Mouse (Mus musculus) heart, postnatal 0 days (tissue): ENCODE results near the gene Gtf2f2. TPM values are rescaled to one million over a fixed set of nuclear protein-coding genes. Genes with fewer than 3 reads are reported as not detected.

Source experiments
- ATAC-seq: fragments of 200-750 bp; cut with Nextera tagmentation; 2 replicates; pipeline ENCODE4 v1.8.0; 2017; ENCODE audit warnings: low read depth, moderate number of reproducible peaks, moderate library complexity; ENCODE audit not compliant: insufficient read depth
- DNase-seq: peaks from one replicate; pipeline ENCODE4 v3.0.0-alpha.2; 2016; ENCODE audit warnings: low spot score
- H3K27ac ChIP-seq: fragments of 300-500 bp; sonication (generic); 2 replicates; pipeline ENCODE4 v1.5.1; 2014; ENCODE audit warnings: low read depth, mild to moderate bottlenecking
- H3K27me3 ChIP-seq: fragments of 300-500 bp; sonication (generic); 2 replicates; pipeline ENCODE4 v1.6.1; 2014; ENCODE audit warnings: low read length, mixed read lengths; ENCODE audit not compliant: control insufficient read depth, insufficient read depth
- H3K36me3 ChIP-seq: fragments of 300-500 bp; sonication (generic); replicated peaks from 2 replicates; pipeline ENCODE4 v1.6.1; 2014; ENCODE audit warnings: low read length, mixed read lengths; ENCODE audit not compliant: control insufficient read depth, insufficient read depth
- H3K4me1 ChIP-seq: fragments of 300-500 bp; sonication (generic); 2 replicates; pipeline ENCODE4 v1.6.1; 2014; ENCODE audit warnings: antibody characterized with exemption; ENCODE audit not compliant: control insufficient read depth, insufficient read depth
- H3K4me2 ChIP-seq: fragments of 300-500 bp; sonication (generic); 2 replicates; pipeline ENCODE4 v1.6.1; 2014; ENCODE audit warnings: low read depth, mild to moderate bottlenecking, low read length, moderate library complexity
- H3K4me3 ChIP-seq: fragments of 300-500 bp; sonication (generic); 2 replicates; pipeline ENCODE4 v1.5.1; 2014; ENCODE audit warnings: low read depth, low read length
- H3K9ac ChIP-seq: fragments of 300-500 bp; sonication (generic); replicated peaks from 2 replicates; pipeline ENCODE4 v1.6.1; 2014; ENCODE audit warnings: low read depth, low read length, mixed read lengths
- H3K9me3 ChIP-seq: fragments of 300-500 bp; sonication (generic); replicated peaks from 2 replicates; pipeline ENCODE4 v1.6.1; 2016; ENCODE audit warnings: low read length; ENCODE audit not compliant: control insufficient read depth
- CTCF ChIP-seq: IDR thresholded peaks from 2 replicates; pipeline ENCODE4 v1.5.1; 2016; ENCODE audit warnings: antibody characterized with exemption, control low read depth, low read depth
- EP300 ChIP-seq: IDR thresholded peaks from 2 replicates; pipeline ENCODE4 v1.6.1; 2016; ENCODE audit warnings: antibody characterized with exemption, low read depth
- WGBS: fragments of 180-500 bp; shearing (Covaris S2); extraction: QIAGEN DNeasy Blood & Tissue Kit; methylation state at CpG from one replicate; pipeline ENCODE4 v1.1.7; 2014; 5-methylcytosine and 5-hydroxymethylcytosine counted together
- polyA plus RNA-seq: library from polyadenylated mRNA; unstranded; fragments of >200 nt; fragmentation: Nextera tagmentation; extraction: Ambion mirVana; gene quantifications from 2 replicates; pipeline ENCODE4 v1.2.1, GENCODE M21; 2015
- total RNA-seq: library from RNA; depleted of rRNA; stranded (reverse); fragments of >200 nt; gene quantifications from 2 replicates; pipeline ENCODE4 v1.2.3, GENCODE M21; 2014; ENCODE audit warnings: low replicate concordance

Gtf2f2 gene
- total and polyA plus RNA-seq, 2 experiments from 2014 or later = 6.4 to 25.7 TPM

- no peak for DNase-seq
- H3K4me2 ChIP-seq = peak overlapping the region; percentile 73
- TF ChIP-seq EP300 (no peak; the same call in 1 of the 2 replicates), CTCF (no peak)
- ATAC-seq = 0 out of 2 replicates have a peak, but pooled peaks have one; percentile 5
- H3K4me3 ChIP-seq = peak overlapping the region; percentile 69
- WGBS = 31% methylated on average over 7 of the region's 7 CpGs
- H3K9ac ChIP-seq = no peak overlapping the region
- H3K36me3 ChIP-seq = no peaks in the 10 kb centered on the region
- H3K27me3 ChIP-seq = no peaks in the 10 kb centered on the region
- H3K27ac ChIP-seq = no peak overlapping the region
- no peaks in the 10 kb centered on the region for H3K9me3 ChIP-seq
- H3K4me1 ChIP-seq = peaks cover 18% of the 10 kb centered on the region
Observed at GRCm38 (mm10) chr14:76011062-76011457, 395 bp upstream of the Gtf2f2 start.

- Histone ChIP-seq H3K27me3 (no peaks in the 10 kb centered on the region), H3K4me1 (peaks cover 18% of the 10 kb centered on the region), H3K27ac (no peak overlapping the region), H3K36me3 (no peaks in the 10 kb centered on the region), H3K9ac (no peak overlapping the region), H3K4me3 (no peak overlapping the region), H3K9me3 (no peaks in the 10 kb centered on the region), H3K4me2 (peak overlapping the region; percentile 73)
- TF ChIP-seq EP300 = no peak
- 89% methylated on average over 5 of the region's 5 CpGs for WGBS
- no peak for ATAC-seq
- DNase-seq = no peak
Observed at GRCm38 (mm10) chr14:76009185-76009584, 1.5 kb downstream of the Gtf2f2 start.

GRCm38 (mm10) chr14:76008174-76008573 lies 2.5 kb downstream of the Gtf2f2 start:
- no peak for TF ChIP-seq CTCF
- no peak for TF ChIP-seq EP300
- Histone ChIP-seq H3K9ac (no peak overlapping the region), H3K9me3 (no peaks in the 10 kb centered on the region), H3K36me3 (no peaks in the 10 kb centered on the region), H3K4me3 (no peak overlapping the region), H3K27ac (no peak overlapping the region), H3K4me1 (peaks cover 18% of the 10 kb centered on the region), H3K4me2 (no peak overlapping the region), H3K27me3 (no peaks in the 10 kb centered on the region)
- WGBS = 81% methylated on average over 1 of the region's 1 CpGs
- DNase-seq (no peak), ATAC-seq (no peak)

GRCm38 (mm10) chr14:76005011-76005410 lies 5.7 kb downstream of the Gtf2f2 start:
- DNase-seq (no peak), ATAC-seq (no peak)
- Histone ChIP-seq H3K36me3 (no peaks in the 10 kb centered on the region), H3K4me2 (no peak overlapping the region), H3K9me3 (no peaks in the 10 kb centered on the region), H3K9ac (no peak overlapping the region), H3K27me3 (no peaks in the 10 kb centered on the region), H3K4me1 (peaks cover 10% of the 10 kb centered on the region), H3K4me3 (no peak overlapping the region), H3K27ac (no peak overlapping the region)
- TF ChIP-seq CTCF (no peak), EP300 (no peak)
- 82% methylated on average over 4 of the region's 4 CpGs for WGBS

GRCm38 (mm10) chr14:76001781-76002180 lies 8.9 kb downstream of the Gtf2f2 start:
- Histone ChIP-seq H3K27me3 (no peaks in the 10 kb centered on the region), H3K4me3 (no peak overlapping the region), H3K4me2 (no peak overlapping the region), H3K4me1 (no peaks in the 10 kb centered on the region), H3K9ac (no peak overlapping the region), H3K36me3 (no peaks in the 10 kb centered on the region), H3K27ac (no peak overlapping the region), H3K9me3 (no peaks in the 10 kb centered on the region)
- no peak for TF ChIP-seq EP300
- TF ChIP-seq CTCF = no peak
- DNase-seq (no peak), ATAC-seq (no peak)
- WGBS = 66% methylated on average over 4 of the region's 4 CpGs

- 46% methylated on average over 1 of the region's 1 CpGs for WGBS
Observed at GRCm38 (mm10) chr14:75998082-75998481, 12.6 kb downstream of the Gtf2f2 start.

More at GRCm38 (mm10) chr14:75998082-75998481, 12.6 kb downstream of the Gtf2f2 start:
- no peaks in the 10 kb centered on the region for H3K4me1 ChIP-seq
- H3K9me3 ChIP-seq = no peaks in the 10 kb centered on the region
- DNase-seq = no peak
- no peak overlapping the region for H3K4me2 ChIP-seq
- no peak for ATAC-seq
- peaks cover 6% of the 10 kb centered on the region for H3K36me3 ChIP-seq
- no peak overlapping the region for H3K9ac ChIP-seq
- H3K27me3 ChIP-seq = no peaks in the 10 kb centered on the region
- TF ChIP-seq EP300 = no peak
- TF ChIP-seq CTCF = no peak
- H3K4me3 ChIP-seq = no peak overlapping the region
- H3K27ac ChIP-seq = no peak overlapping the region
